Mouse (Mus musculus) testis, adult 2 months (tissue): ENCODE results near the gene Gucd1.

Experiments
- CTCF ChIP-seq: fragments of 200-500 bp; IDR thresholded peaks from 2 replicates; pipeline ENCODE4 v1.5.1; 2012; ENCODE audit warnings: low read depth, mild to moderate bottlenecking, inconsistent platforms, low read length, moderate library complexity; ENCODE audit not compliant: control insufficient read depth, insufficient read depth, insufficient replicate concordance
- POLR2A ChIP-seq: fragments of 200-500 bp; IDR thresholded peaks from 2 replicates; pipeline ENCODE4 v1.6.1; 2012; ENCODE audit warnings: low read depth, mild to moderate bottlenecking, inconsistent platforms, low read length, moderate library complexity; ENCODE audit not compliant: control insufficient read depth

DNA sequence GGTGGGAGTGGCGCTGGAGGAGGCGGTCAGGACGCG, 201.1 kb downstream of the Gucd1 start, which contains the start of gene Adora2a:
- TF ChIP-seq POLR2A (no peak), CTCF (no peak)
